Mouse (Mus musculus): ENCODE measurements around the gene Mob1b. TPM values are rescaled to one million over a fixed set of nuclear protein-coding genes. Genes with fewer than 3 reads are reported as not detected.

Gene Mob1b
- total and polyA plus RNA-seq, 3 experiments = 7.0 to 11.9 (median 10.5) TPM

- dilution Hi-C loops (cut with MboI; ENCODE audit: extremely low pct_ligation_motif_present, extremely low pct_unique_long_range_greater_than_20kb, low sequenced_read_pairs) = no loop called here
- Histone ChIP-seq H3K36me3 (replicated peaks in 1 of 2; ENCODE audit: control insufficient read depth in 1 of 2, insufficient read depth in 1 of 2, low read length in 1 of 2) (no peaks in the 10 kb centered on the region), H3K4me3 (replicated peaks in 1 of 3; ENCODE audit: low read depth in 2 of 3, low read length in 2 of 3, poor library complexity in 1 of 3) (no peak overlapping the region), H3K4me1 (ENCODE audit: control insufficient read depth in 1 of 2, insufficient read depth in 2 of 2) (peaks cover 0 to 3% of the 10 kb centered on the region in 2 experiments; a peak in 1 of 4 replicates), H3K9me3 (replicated peaks; ENCODE audit: low read length) (no peaks in the 10 kb centered on the region), H3K79me2 (replicated peaks; ENCODE audit: control insufficient read depth, extremely low read depth, insufficient read depth, poor library complexity, severe bottlenecking) (no peaks in the 10 kb centered on the region), H3K27ac (ENCODE audit: insufficient read depth, low read depth) (no peak overlapping the region), H3K9ac (ENCODE audit: insufficient read depth, low read depth) (no peak overlapping the region), H3K4me2 (ENCODE audit: insufficient read depth, low read depth, poor library complexity, severe bottlenecking) (no peak overlapping the region), H3K27me3 (replicated peaks) (no peaks in the 10 kb centered on the region)
- in situ Hi-C loops (cut with MboI; ENCODE audit: low pct_ligation_motif_present, low pct_unique_long_range_greater_than_20kb, low sequenced_read_pairs) = no loop called here
- no peak for DNase-seq (ENCODE audit: extremely low read depth)
- no peak for TF ChIP-seq MAZ (IDR thresholded peaks at IDR 0.05; ENCODE audit: low read depth, low read length)
- TF ChIP-seq HCFC1 (IDR thresholded peaks at IDR 0.05; ENCODE audit: low read depth, low read length) = no peak
- no peak for TF ChIP-seq POLR2AphosphoS2 (IDR thresholded peaks at IDR 0.05; ENCODE audit: low read depth, low read length)
- TF ChIP-seq SMC3 (IDR thresholded peaks at IDR 0.05; ENCODE audit: low read depth, low read length) = no peak
- no peak for TF ChIP-seq E2F4 (IDR thresholded peaks at IDR 0.05; ENCODE audit: insufficient replicate concordance, low read depth, low read length)
- TF ChIP-seq CHD2 (IDR thresholded peaks at IDR 0.05; ENCODE audit: low read length) = no peak
- TF ChIP-seq TBP (conservative IDR thresholded peaks at IDR 0.05; ENCODE audit: low read depth, low read length) = no peak
- TF ChIP-seq ELF1 (IDR thresholded peaks at IDR 0.05; ENCODE audit: low read depth, low read length) = no peak
- TF ChIP-seq NELFE (IDR thresholded peaks at IDR 0.05; ENCODE audit: low read depth, low read length) = no peak
- no peak for TF ChIP-seq EP300 (IDR thresholded peaks at IDR 0.05; ENCODE audit: low read length)
- TF ChIP-seq CHD1 (IDR thresholded peaks at IDR 0.05; ENCODE audit: low read depth, low read length) = no peak
- no peak for TF ChIP-seq ZNF384 (IDR thresholded peaks at IDR 0.05; ENCODE audit: low read depth, low read length)
- no peak for TF ChIP-seq SIN3A (IDR thresholded peaks at IDR 0.05; ENCODE audit: low read length)
- TF ChIP-seq USF2 (conservative IDR thresholded peaks at IDR 0.05; ENCODE audit: low read depth, low read length) = no peak
- TF ChIP-seq JUND (conservative IDR thresholded peaks at IDR 0.05; ENCODE audit: low read depth, low read length) = no peak
- TF ChIP-seq MXI1 (IDR thresholded peaks at IDR 0.05; ENCODE audit: low read depth, low read length) = no peak
- TF ChIP-seq ZMIZ1 (IDR thresholded peaks at IDR 0.05; ENCODE audit: low read depth, low read length) = no peak
- TF ChIP-seq BHLHE40 (IDR thresholded peaks at IDR 0.05; ENCODE audit: low read depth, low read length) = no peak
- TF ChIP-seq JUN (IDR thresholded peaks at IDR 0.05; ENCODE audit: insufficient read depth, low read depth, low read length) = no peak
Observed at GRCm38 (mm10) chr5:88685745-88686299, 34.8 kb upstream of the Mob1b start.

DNA sequence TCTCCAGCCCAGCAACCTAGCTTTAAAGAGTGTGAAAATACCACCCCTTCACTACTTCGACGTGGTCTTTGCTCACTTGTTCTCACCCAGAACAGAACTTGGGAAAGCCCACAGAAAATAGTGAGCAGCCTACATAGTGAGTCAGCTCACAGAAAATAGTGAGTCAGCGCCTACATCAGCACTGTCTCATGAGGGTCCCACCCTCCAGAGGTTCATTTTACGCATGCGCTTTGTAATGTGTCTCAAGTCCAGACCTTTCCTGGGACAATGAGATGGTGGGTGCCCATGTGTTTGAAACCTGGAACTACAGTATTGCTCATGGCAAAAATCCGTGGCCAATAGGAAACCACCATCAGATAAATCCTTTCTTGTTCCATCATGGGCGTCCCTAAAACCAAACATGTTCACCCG is 32.7 kb upstream of the Mob1b start:
- in situ Hi-C loops (cut with MboI; ENCODE audit: low pct_ligation_motif_present, low pct_unique_long_range_greater_than_20kb, low sequenced_read_pairs) (no loop called here), dilution Hi-C loops (cut with MboI; ENCODE audit: extremely low pct_ligation_motif_present, extremely low pct_unique_long_range_greater_than_20kb, low sequenced_read_pairs) (no loop called here)
- Histone ChIP-seq H3K9ac (ENCODE audit: insufficient read depth, low read depth) (no peak overlapping the region), H3K4me2 (ENCODE audit: insufficient read depth, low read depth, poor library complexity, severe bottlenecking) (no peak overlapping the region), H3K4me3 (replicated peaks in 1 of 3; ENCODE audit: low read depth in 2 of 3, low read length in 2 of 3, poor library complexity in 1 of 3) (no peak overlapping the region), H3K36me3 (replicated peaks in 1 of 2; ENCODE audit: control insufficient read depth in 1 of 2, insufficient read depth in 1 of 2, low read length in 1 of 2) (no peaks in the 10 kb centered on the region), H3K9me3 (replicated peaks; ENCODE audit: low read length) (no peaks in the 10 kb centered on the region), H3K27ac (ENCODE audit: insufficient read depth, low read depth) (no peak overlapping the region), H3K4me1 (ENCODE audit: control insufficient read depth in 1 of 2, insufficient read depth in 2 of 2) (peaks cover 0 to 3% of the 10 kb centered on the region in 2 experiments; a peak in 1 of 4 replicates), H3K79me2 (replicated peaks; ENCODE audit: control insufficient read depth, extremely low read depth, insufficient read depth, poor library complexity, severe bottlenecking) (no peaks in the 10 kb centered on the region), H3K27me3 (replicated peaks) (no peaks in the 10 kb centered on the region)
- no peak for TF ChIP-seq ELF1 (IDR thresholded peaks at IDR 0.05; ENCODE audit: low read depth, low read length)
- no peak for TF ChIP-seq ETS1 (conservative IDR thresholded peaks at IDR 0.05; ENCODE audit: low read depth, low read length)
- no peak for TF ChIP-seq RAD21 (IDR thresholded peaks at IDR 0.05; ENCODE audit: low read depth, low read length)
- no peak for TF ChIP-seq RCOR1 (conservative IDR thresholded peaks at IDR 0.05; ENCODE audit: low read depth, low read length)
- TF ChIP-seq MXI1 (IDR thresholded peaks at IDR 0.05; ENCODE audit: low read depth, low read length) = no peak
- TF ChIP-seq USF1 (IDR thresholded peaks at IDR 0.05; ENCODE audit: low read depth, low read length) = no peak
- no peak for TF ChIP-seq SIN3A (IDR thresholded peaks at IDR 0.05; ENCODE audit: low read length)
- no peak for TF ChIP-seq MYC (IDR thresholded peaks at IDR 0.05; ENCODE audit: low read depth, low read length)
- no peak for TF ChIP-seq NELFE (IDR thresholded peaks at IDR 0.05; ENCODE audit: low read depth, low read length)
- no peak for TF ChIP-seq BHLHE40 (IDR thresholded peaks at IDR 0.05; ENCODE audit: low read depth, low read length)
- TF ChIP-seq ZMIZ1 (IDR thresholded peaks at IDR 0.05; ENCODE audit: low read depth, low read length) = no peak
- no peak for TF ChIP-seq JUN (IDR thresholded peaks at IDR 0.05; ENCODE audit: insufficient read depth, low read depth, low read length)
- no peak for TF ChIP-seq CHD2 (IDR thresholded peaks at IDR 0.05; ENCODE audit: low read length)
- no peak for TF ChIP-seq USF2 (conservative IDR thresholded peaks at IDR 0.05; ENCODE audit: low read depth, low read length)
- TF ChIP-seq POLR2AphosphoS2 (IDR thresholded peaks at IDR 0.05; ENCODE audit: low read depth, low read length) = no peak
- no peak for TF ChIP-seq MAX (IDR thresholded peaks at IDR 0.05; ENCODE audit: low read length)
- TF ChIP-seq CHD1 (IDR thresholded peaks at IDR 0.05; ENCODE audit: low read depth, low read length) = no peak
- TF ChIP-seq IRF4 (IDR thresholded peaks at IDR 0.05; ENCODE audit: low read depth, low read length) = no peak
- no peak for TF ChIP-seq NRF1 (IDR thresholded peaks at IDR 0.05; ENCODE audit: low read depth, low read length)
- no peak for DNase-seq (ENCODE audit: extremely low read depth)

Data from CH12.LX (cell line).